10 mouse cellular contexts compared by ENCODE assay signal in genomic region chr6:117613656-117614350, GRCm38 (mm10).
DNase-seq lines count a peak whose midpoint lies in the region; ATAC-seq lines count a peak whose summit lies in the region.
"Had no signal": no experiment of that assay in that cellular context is flagged by ENCODE, and none has a peak within 500 bp of the region (broad histone marks: within the 10 kb centered on the region; RNA-seq: fewer than 3 reads in every experiment).

No protein-coding gene starts in this region.

- peak; percentile 58 for ATAC-seq in embryonic facial prominence, embryonic 14.5 days (ENCODE audit: low read depth)
- ATAC-seq in limb, embryonic 11.5 days (ENCODE audit: insufficient number of reproducible peaks, low FRiP score, low TSS enrichment, low read depth), result no peak

- no peak overlapping the region for H3K4me3 ChIP-seq in embryonic facial prominence, embryonic 14.5 days (ENCODE audit: low read depth, low read length)
- H3K4me3 ChIP-seq in limb, embryonic 11.5 days (ENCODE audit: low read depth, low read length), result no peak overlapping the region
- H3K4me3 ChIP-seq: heart, embryonic 15.5 days; liver, embryonic 15.5 days had no signal

- DNase-seq in layer of hippocampus, adult 18-20 months (ENCODE audit: low spot score in 2 of 2), result peak; percentile 16 to 45
- DNase-seq in layer of hippocampus, postnatal 25 days (ENCODE audit: extremely low spot score in 1 of 2, low spot score in 1 of 2), result no peak
- DNase-seq in adipocyte (ENCODE audit: low spot score), result peak; percentile 55
- DNase-seq in embryonic facial prominence, embryonic 14.5 days (ENCODE audit: low spot score), result peak; percentile 85
- peak; percentile 26 for DNase-seq in limb, embryonic 11.5 days (ENCODE audit: low spot score)
- no peak for DNase-seq in spleen, adult 12 weeks (ENCODE audit: low spot score)
- DNase-seq in thymus, postnatal 10 days (ENCODE audit: low spot score in 2 of 2), result no peak
- DNase-seq: cerebellum, postnatal 36 days had no signal

- H3K9me3 ChIP-seq in embryonic facial prominence, embryonic 14.5 days (ENCODE audit: control insufficient read depth, low read length), result 0 out of 2 replicates have a peak, but pooled peaks cover 4% of the 10 kb centered on the region
- no peaks in the 10 kb centered on the region for H3K9me3 ChIP-seq in limb, embryonic 11.5 days (ENCODE audit: control insufficient read depth, low read length)
- H3K9me3 ChIP-seq: heart, embryonic 15.5 days; liver, embryonic 15.5 days had no signal

- no peak overlapping the region for H3K9ac ChIP-seq in embryonic facial prominence, embryonic 14.5 days (ENCODE audit: low read depth, low read length)
- no peak overlapping the region for H3K9ac ChIP-seq in limb, embryonic 11.5 days (ENCODE audit: low read length)
- H3K9ac ChIP-seq: heart, embryonic 15.5 days; liver, embryonic 15.5 days had no signal

- peaks cover 29% of the 10 kb centered on the region for H3K4me1 ChIP-seq in embryonic facial prominence, embryonic 14.5 days (ENCODE audit: control insufficient read depth, insufficient read depth, low read length)
- H3K4me1 ChIP-seq in limb, embryonic 11.5 days (ENCODE audit: control insufficient read depth, insufficient read depth, low read length), result peaks cover 18% of the 10 kb centered on the region
- H3K4me1 ChIP-seq: liver, embryonic 15.5 days had no signal

- H3K27me3 ChIP-seq in embryonic facial prominence, embryonic 14.5 days (replicated peaks; ENCODE audit: control insufficient read depth, insufficient read depth, low read length), result no peaks in the 10 kb centered on the region
- H3K27me3 ChIP-seq in limb, embryonic 11.5 days (ENCODE audit: control insufficient read depth, insufficient read depth, low read length), result no peaks in the 10 kb centered on the region
- H3K27me3 ChIP-seq: liver, embryonic 15.5 days had no signal

- 29% methylated on average over 11 of the region's 11 CpGs for WGBS in embryonic facial prominence, embryonic 14.5 days
- 53% methylated on average over 11 of the region's 11 CpGs for WGBS in limb, embryonic 11.5 days

- no peaks in the 10 kb centered on the region for H3K36me3 ChIP-seq in embryonic facial prominence, embryonic 14.5 days (ENCODE audit: control insufficient read depth, insufficient read depth, low read length)
- no peaks in the 10 kb centered on the region for H3K36me3 ChIP-seq in limb, embryonic 11.5 days (ENCODE audit: control insufficient read depth, insufficient read depth, low read length)
- H3K36me3 ChIP-seq: heart, embryonic 15.5 days; liver, embryonic 15.5 days had no signal

- H3K4me2 ChIP-seq in embryonic facial prominence, embryonic 14.5 days (ENCODE audit: low read depth, low read length), result no peak overlapping the region
- H3K4me2 ChIP-seq in limb, embryonic 11.5 days (ENCODE audit: low read depth, severe bottlenecking), result no peak overlapping the region
- H3K4me2 ChIP-seq: heart, embryonic 15.5 days; liver, embryonic 15.5 days had no signal

- H3K27ac ChIP-seq in embryonic facial prominence, embryonic 14.5 days (replicated peaks; ENCODE audit: low read depth, low read length), result peak overlapping the region; percentile 46
- no peak overlapping the region for H3K27ac ChIP-seq in limb, embryonic 11.5 days (replicated peaks; ENCODE audit: low read depth, low read length)
- H3K27ac ChIP-seq: heart, embryonic 15.5 days; liver, embryonic 15.5 days had no signal

Comparison
In these comparisons a context has a peak if more than half of its experiments do, and no peak if none do; other contexts are left out.
1. DNase-seq: peak in layer of hippocampus, adult 18-20 months (2 of 2), adipocyte (single experiment), embryonic facial prominence, embryonic 14.5 days (single experiment) and limb, embryonic 11.5 days (single experiment); none in layer of hippocampus, postnatal 25 days (0 of 2), spleen, adult 12 weeks (single experiment) and thymus, postnatal 10 days (0 of 2).